In the genomic region with DNA sequence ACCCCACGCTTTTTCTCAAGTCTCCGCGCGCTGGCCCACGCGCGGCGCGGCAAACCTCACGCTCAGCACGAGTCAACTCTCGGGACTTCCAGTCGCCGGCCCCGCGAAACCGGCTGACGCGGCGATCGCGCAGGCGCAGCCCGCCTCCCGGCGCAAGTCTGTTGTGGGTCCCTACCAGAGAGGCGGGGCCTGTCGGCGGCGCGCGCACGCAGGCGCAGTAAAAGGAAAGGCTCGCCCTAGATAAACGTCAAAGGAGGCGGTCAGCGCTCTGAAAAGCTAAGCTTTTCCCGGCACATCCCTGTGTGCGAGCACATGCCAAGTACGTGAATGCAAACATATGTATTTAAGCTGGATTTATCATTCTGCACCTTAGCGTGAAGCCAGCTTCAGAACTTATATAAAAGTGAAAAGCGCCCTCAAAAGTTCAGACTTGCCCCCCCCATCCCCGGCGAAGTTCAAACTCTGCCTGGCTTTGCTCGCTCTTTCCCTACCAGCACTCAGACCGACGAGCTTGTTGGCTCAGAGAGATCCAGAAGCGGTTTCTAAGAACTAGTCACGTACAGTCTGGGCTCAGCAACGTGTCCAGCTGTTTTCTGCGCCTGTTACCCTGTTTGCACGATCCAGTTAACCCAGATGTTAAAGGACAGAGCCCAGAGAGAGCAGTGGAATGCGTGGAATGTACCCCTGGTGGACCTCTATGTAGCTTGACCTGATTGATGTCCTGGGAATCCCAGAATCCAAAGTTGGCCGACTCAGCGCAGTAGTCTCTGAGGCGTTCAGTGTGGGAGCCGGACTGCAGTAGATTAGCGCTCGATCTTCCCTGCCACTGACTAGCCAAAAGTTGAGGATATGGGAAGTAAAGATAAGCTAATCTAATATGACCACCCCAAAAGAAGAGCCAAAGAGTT, we compare ENCODE assay signal across 8 mouse cellular contexts. TPM values are rescaled to one million over a fixed set of nuclear protein-coding genes. Genes with fewer than 3 reads are reported as not detected.
A peak's percentile ranks its signal among the peaks of the same experiment; 100 is the strongest.
DNase-seq lines count a peak whose midpoint lies in the region; ATAC-seq and TF ChIP-seq lines count a peak whose summit lies in the region.

A gene (minus strand): TSS at position 118 of the 908 bp plus-strand sequence.

- WGBS in hindbrain, embryonic 14.5 days, result under 1% methylated on average over 60 of the region's 60 CpGs

- peaks cover 12% of the 10 kb centered on the region for H3K36me3 ChIP-seq in hindbrain, embryonic 14.5 days (replicated peaks; ENCODE audit: control insufficient read depth, insufficient read depth)

- POLR2A ChIA-PET in Patski (lab: Charles Lee), result interaction anchor here (0.7 to 3.4 kb wide), 5 partner anchors 8 to 89 kb away, joined by 3 to 19 read pairs (median 3); a partner anchor contains a TSS

- peak within 1 kb of the TSS; percentile 45; the same call in 1 of the 2 replicates for H3K27ac ChIP-seq in hindbrain, embryonic 14.5 days

- H3K4me2 ChIP-seq in hindbrain, embryonic 14.5 days (replicated peaks), result peak within 1 kb of the TSS; percentile 75

- CTCF ChIA-PET in Patski (lab: Charles Lee), result interaction anchor here (1.3 to 2.2 kb wide), 2 partner anchors 10 to 11 kb away, joined by 4 to 10 read pairs; no protein-coding TSS in a partner anchor

- H3K9me3 ChIP-seq in hindbrain, embryonic 14.5 days (ENCODE audit: control insufficient read depth, low read length), result no peaks in the 10 kb centered on the region

- H3K27me3 ChIP-seq in Patski, result no peaks in the 10 kb centered on the region
- H3K27me3 ChIP-seq in hindbrain, embryonic 14.5 days (ENCODE audit: control insufficient read depth, insufficient read depth, low read length), result no peaks in the 10 kb centered on the region

- peak within 1 kb of the TSS; percentile 76 for H3K9ac ChIP-seq in hindbrain, embryonic 14.5 days

- peak within 1 kb of the TSS; percentile 72 for H3K4me3 ChIP-seq in hindbrain, embryonic 14.5 days (replicated peaks; ENCODE audit: low read length)

- TF ChIP-seq CTCF in Patski (IDR thresholded peaks at IDR 0.05), result no peak

- in situ Hi-C loops in Patski (cut with MboI; ENCODE audit: low pct_unique_long_range_greater_than_20kb), result loop anchor here (5.0 to 10.0 kb wide), 2 partner anchors 56 to 88 kb away; no protein-coding TSS in a partner anchor

- H3K4me1 ChIP-seq in hindbrain, embryonic 14.5 days (replicated peaks; ENCODE audit: control insufficient read depth, insufficient read depth, low read length), result peaks cover 17% of the 10 kb centered on the region

- peak; percentile 88 for ATAC-seq in Patski
- peak; percentile 98 for ATAC-seq in hindbrain, embryonic 14.5 days (ENCODE audit: low FRiP score)

- no peak for DNase-seq in Patski (ENCODE audit: low read depth, low spot score)
- DNase-seq in cerebellum, postnatal 14 days, result peak; percentile 94 to 96
- peak; percentile 92 to 94 for DNase-seq in frontal cortex, postnatal 25 days (ENCODE audit: low spot score in 2 of 2)
- DNase-seq in hindbrain, embryonic 14.5 days (ENCODE audit: low spot score), result peak; percentile 93
- DNase-seq in layer of hippocampus, postnatal 36 days, result peak; percentile 94 to 95
- DNase-seq in lung, postnatal 36 days, result peak; percentile 97
- DNase-seq in retina, postnatal 1 day, result peak; percentile 95
- DNase-seq in urinary bladder, adult 18-20 months (ENCODE audit: low spot score in 2 of 2), result peak; percentile 88 to 94

RNA-seq across cellular contexts. Expression of the gene that starts here (rescaled TPM):
- polyA plus RNA-seq in Patski (2021), result 34.9 TPM
- 6.5 and 6.6 TPM in 2 replicates for polyA plus RNA-seq in hindbrain, embryonic 14.5 days (2014; fragmentation: Nextera tagmentation; extraction: Ambion mirVana)
- 10 to 100 TPM; 21.1 to 21.9 TPM for total RNA-seq in layer of hippocampus, postnatal 36 days (2021)
